Mouse (Mus musculus): ENCODE results near the gene Olfr1461. TPM values are rescaled to one million over a fixed set of nuclear protein-coding genes. Genes with fewer than 3 reads are reported as not detected.

Olfr1461 gene
- total RNA-seq (2021): not detected

- intact Hi-C loops (cut with DNase I): no loop called here
- no peak for DNase-seq (ENCODE audit: low spot score in 2 of 2)
Observed at GRCm38 (mm10) chr19:13162700-13163099, at the start of gene Olfr1461. TSS of gene Olfr1461 (plus strand) at chr19:13163000.

- DNase-seq (ENCODE audit: low spot score in 2 of 2): no peak
Observed at GRCm38 (mm10) chr19:13149449-13149848, 13.4 kb upstream of the Olfr1461 start, which contains the start of gene Olfr1459. TSS of gene Olfr1459 (minus strand) at chr19:13149549.

GRCm38 (mm10) chr19:13185434-13185833 lies 22.6 kb downstream of the Olfr1461 start, which contains the start of gene Olfr1462:
TSS of gene Olfr1462 (plus strand) at chr19:13185734.
- no peak for DNase-seq (ENCODE audit: low spot score in 2 of 2)

More at GRCm38 (mm10) chr19:13149449-13149848, 13.4 kb upstream of the Olfr1461 start, which contains the start of gene Olfr1459:
- intact Hi-C loops (cut with DNase I): no loop called here

More at GRCm38 (mm10) chr19:13185434-13185833, 22.6 kb downstream of the Olfr1461 start, which contains the start of gene Olfr1462:
- intact Hi-C loops (cut with DNase I): no loop called here

Other genes with a start within 250 kb of the Olfr1461 start
- not detected for gene Olfr1448, start 238.6 kb upstream of the Olfr1461 start, total RNA-seq (2021)
- gene Olfr1449, start 232.2 kb upstream of the Olfr1461 start, total RNA-seq (2021): not detected
- not detected for gene Olfr1450, start 212.7 kb upstream of the Olfr1461 start, total RNA-seq (2021)
- not detected for gene Olfr1451, start 168.0 kb upstream of the Olfr1461 start, total RNA-seq (2021)
- not detected for gene Olfr1453, start 134.7 kb upstream of the Olfr1461 start, total RNA-seq (2021)
- not detected for gene Olfr1454, start 102.4 kb upstream of the Olfr1461 start, total RNA-seq (2021)
- gene Olfr1457, start 65.1 kb upstream of the Olfr1461 start, total RNA-seq (2021): not detected
- gene Olfr1458, start 56.2 kb upstream of the Olfr1461 start, total RNA-seq (2021): not detected
- under 1 TPM; 0.05 to 0.21 TPM for gene Olfr1459, start 13.5 kb upstream of the Olfr1461 start, total RNA-seq (2021)
- gene Olfr1462, start 22.7 kb downstream of the Olfr1461 start, total RNA-seq (2021): not detected
- gene Olfr1463, start 68.3 kb downstream of the Olfr1461 start, total RNA-seq (2021): not detected
- not detected for gene Olfr1465, start 152.5 kb downstream of the Olfr1461 start, total RNA-seq (2021)
- gene Olfr1466, start 175.9 kb downstream of the Olfr1461 start, total RNA-seq (2021): not detected
- gene Olfr1467, start 199.2 kb downstream of the Olfr1461 start, total RNA-seq (2021): not detected
- not detected for gene Olfr1469, start 244.8 kb downstream of the Olfr1461 start, total RNA-seq (2021)